Mouse (Mus musculus) CD4-positive helper T cell, adult 2 months (primary cell): ENCODE results near the gene Ltn1.

Source experiments
- DNase-seq: peaks from one replicate; pipeline ENCODE4 v3.0.0-alpha.2; 2012; ENCODE audit warnings: low read depth, missing footprints, low spot score

Ltn1 gene

DNA sequence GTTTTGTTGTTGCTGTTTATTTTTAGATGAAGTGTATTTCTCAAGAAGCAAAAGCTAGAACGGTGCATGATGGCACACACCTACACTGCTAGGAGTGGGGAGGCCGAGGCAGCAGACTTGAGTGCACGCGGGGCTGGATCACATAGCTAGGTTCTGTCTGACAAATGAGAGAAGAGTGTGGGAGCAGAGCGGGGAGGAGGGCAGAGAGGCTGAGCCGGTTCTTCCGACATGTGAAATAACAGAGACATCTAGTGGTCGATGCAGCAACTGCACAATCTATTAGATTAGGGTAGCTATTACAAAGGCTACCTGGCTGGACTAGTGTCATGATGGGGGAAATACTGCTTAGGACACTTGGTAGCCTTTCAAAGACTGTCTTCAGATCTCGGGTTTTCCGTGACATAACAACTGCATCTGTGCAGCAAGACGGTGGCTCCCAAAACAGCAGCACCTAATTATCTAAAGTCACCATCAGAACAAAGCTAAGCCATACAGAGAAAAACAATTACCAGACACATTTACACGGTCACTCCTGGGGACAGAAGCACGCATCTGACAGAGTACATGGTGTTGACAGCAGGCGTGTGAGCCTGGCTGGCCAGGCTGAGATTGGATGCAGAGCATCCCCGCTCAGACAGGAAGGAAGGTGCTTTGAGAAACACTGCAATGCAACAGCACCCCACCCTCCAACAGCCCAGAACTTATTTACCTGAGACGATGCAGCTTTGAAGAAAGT, 38.4 kb downstream of the Ltn1 start:
- DNase-seq, result peak; percentile 58

DNA sequence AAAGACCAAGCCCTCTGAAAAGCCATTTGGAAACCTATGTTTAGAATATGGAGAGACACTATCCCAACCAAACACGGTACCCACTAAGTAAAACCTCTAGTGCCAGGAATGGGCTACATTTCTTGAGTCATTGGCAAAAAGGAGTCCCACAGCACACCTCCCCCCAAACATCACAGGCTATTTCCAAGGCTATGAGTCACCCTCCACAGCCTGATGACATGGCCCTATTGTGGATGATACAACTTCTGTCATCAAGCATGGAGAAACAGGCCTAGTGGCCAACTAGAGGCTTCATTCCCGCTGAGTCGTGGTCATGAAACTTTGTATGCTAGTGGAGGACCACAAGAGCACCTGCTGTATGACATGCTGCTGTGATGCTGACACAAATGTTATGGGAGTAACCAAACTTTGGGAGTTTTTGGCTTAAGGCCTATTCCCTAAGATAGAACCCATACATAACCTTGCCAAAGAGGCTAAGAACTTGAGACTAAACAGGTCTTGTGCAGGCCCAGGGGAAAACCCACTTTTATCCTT, 44.9 kb downstream of the Ltn1 start:
- no peak for DNase-seq

DNA sequence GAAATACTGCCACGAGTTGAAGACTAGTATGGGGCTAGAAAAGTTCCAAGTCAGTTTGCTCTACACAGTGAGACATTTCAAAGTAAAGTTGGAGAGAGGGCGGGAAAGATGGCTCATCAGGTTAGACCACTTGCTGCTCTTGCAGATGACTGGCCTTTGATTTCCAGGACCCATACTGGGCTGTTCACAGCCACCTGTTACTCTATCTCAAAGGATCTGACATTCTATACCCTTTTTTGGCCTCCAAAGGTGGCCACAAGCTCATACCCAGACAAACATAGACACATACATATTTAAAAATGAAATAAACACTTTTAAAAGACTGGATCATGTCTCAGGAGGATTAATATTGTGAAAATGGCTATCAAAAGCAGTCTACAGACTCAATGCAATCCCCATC, 48.0 kb downstream of the Ltn1 start:
- DNase-seq, result no peak

- DNase-seq, result no peak
Observed at GRCm38 (mm10) chr16:87382996-87383395, 49.4 kb downstream of the Ltn1 start.

DNA sequence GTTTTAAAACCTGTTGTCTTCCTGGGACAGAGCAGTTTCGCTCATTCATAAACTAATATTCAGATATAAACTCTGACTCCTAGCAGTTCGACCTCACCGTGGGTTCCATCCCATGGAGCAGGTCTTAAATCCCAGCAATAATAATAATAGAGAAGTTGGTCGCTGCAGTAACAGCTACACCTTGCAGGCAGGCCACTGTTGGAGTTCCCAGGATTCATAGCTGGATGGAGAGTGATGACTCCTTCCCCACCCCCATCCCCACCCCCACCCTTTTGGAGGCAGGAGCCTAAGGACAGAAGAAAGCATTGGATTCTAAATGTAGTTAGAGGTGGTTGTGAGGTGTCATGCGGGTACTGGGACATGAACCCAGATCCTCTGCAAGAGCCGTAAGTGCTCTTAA, 66.0 kb downstream of the Ltn1 start:
- no peak for DNase-seq

GRCm38 (mm10) chr16:87366035-87366434, 66.4 kb downstream of the Ltn1 start:
- DNase-seq, result no peak

DNA sequence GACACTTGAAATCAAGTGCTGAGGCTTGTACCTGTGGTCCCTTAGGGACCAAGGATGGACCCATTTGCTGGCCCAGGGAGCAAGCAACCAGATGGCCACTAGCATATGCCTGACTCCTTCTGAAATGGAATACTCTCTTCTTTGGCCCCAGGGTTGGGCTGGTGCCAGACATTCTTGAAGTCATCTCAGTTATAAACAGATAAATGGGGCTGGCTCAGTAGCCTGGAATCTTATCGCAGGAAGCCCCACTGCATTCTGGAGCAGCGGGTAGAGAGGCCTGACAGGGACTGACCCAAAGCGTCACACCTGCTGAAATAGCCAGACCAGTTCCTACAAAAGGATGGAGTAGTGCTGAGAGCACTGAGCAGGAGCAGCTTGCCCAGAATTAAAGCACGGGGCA, 68.2 kb downstream of the Ltn1 start:
- DNase-seq, result no peak

DNA sequence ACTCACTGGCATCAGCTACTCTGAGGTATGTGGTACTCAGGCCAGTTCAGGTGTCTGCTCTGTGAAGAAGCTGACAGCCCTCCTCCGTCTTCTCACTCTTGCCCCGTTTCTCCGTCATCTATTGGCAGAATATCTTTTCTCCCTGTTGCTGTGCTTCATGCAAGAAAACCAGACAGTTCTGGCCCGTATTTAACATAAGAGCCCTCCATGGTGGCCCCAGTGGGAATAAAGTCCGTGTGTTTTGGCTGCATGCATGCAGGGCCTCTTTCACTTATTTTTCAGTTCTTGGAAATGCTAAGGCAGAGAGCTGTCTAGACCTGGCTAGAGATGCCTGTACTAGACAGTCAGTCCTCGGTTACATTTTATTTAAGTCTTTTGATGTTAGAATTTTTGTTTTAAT, 72.3 kb downstream of the Ltn1 start:
- no peak for DNase-seq

- DNase-seq, result no peak
Observed at GRCm38 (mm10) chr16:87354748-87355147, 77.7 kb downstream of the Ltn1 start.

DNA sequence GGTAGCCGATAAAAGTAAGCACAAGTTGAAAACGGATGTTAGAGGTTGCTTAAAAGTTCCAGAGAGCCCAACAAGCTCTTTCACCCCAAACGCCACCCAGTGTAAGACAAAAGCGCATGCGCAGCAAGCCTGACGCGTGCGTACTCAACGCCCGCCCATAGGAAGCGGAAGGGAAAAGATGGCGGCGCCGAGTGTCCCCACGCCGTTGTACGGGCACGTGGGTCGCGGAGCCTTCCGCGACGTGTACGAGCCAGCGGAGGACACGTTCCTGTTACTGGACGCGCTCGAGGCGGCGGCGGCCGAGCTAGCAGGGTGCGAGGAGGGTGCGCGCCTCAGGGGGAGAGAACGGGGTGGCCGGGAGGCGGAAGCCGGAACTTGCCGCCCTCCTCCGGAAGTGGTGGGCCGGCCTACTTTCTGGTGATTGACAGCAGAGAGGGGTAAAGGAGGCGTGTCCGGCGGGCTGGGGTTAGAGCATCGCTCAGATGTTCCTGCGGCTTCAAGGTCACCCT, 78.3 kb downstream of the Ltn1 start, which contains the start of gene N6amt1:
Gene N6amt1, plus strand, starts transcription at position 111 of the 509 bp plus-strand sequence.
- peak; percentile 96 for DNase-seq

- no peak for DNase-seq
Observed at GRCm38 (mm10) chr16:87353605-87354004, 78.8 kb downstream of the Ltn1 start.

- no peak for DNase-seq
Observed at GRCm38 (mm10) chr16:87351386-87352105, 80.9 kb downstream of the Ltn1 start.

- DNase-seq, result no peak
Observed at GRCm38 (mm10) chr16:87348133-87348532, 84.3 kb downstream of the Ltn1 start.

- no peak for DNase-seq
Observed at GRCm38 (mm10) chr16:87341043-87341572, 91.3 kb downstream of the Ltn1 start.

DNA sequence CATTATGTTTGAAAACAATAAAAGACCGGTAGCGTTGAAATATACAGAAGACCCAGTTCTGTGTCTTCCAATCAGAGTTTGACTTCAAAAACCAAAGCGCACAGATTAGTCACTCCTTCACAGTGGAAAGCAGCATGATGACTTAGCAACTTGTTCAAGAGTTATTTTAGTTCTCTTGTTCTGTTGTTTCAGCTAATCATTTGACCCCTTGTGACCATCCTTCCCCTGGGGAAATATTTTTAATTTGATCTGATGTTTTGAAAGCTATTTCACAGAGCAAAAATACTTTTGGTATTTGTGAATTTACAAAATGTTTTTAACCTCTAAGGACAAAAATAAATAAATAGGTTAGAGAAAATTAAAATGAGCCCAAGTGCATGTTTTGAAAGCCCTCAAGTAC, 97.7 kb downstream of the Ltn1 start:
- DNase-seq, result no peak

DNA sequence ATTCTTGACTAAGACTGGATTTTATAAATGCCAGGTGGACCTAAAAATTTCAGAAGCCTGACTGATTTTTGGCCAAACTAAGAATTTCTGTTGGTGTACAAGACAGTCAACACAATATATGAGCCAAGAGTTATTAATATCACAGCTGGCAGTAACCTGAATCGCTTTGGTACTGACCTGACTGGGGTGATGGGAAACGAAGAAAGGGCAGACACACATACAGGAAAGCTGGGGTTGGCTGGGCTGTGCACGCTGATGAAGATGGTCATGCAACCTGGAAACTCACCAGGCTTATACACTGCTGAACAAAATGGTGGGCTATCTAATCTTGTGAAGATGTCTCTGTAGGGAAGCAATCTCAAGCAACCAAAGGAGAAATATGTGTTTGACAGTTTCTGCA, 102.4 kb downstream of the Ltn1 start:
- no peak for DNase-seq
